In the genomic region with DNA sequence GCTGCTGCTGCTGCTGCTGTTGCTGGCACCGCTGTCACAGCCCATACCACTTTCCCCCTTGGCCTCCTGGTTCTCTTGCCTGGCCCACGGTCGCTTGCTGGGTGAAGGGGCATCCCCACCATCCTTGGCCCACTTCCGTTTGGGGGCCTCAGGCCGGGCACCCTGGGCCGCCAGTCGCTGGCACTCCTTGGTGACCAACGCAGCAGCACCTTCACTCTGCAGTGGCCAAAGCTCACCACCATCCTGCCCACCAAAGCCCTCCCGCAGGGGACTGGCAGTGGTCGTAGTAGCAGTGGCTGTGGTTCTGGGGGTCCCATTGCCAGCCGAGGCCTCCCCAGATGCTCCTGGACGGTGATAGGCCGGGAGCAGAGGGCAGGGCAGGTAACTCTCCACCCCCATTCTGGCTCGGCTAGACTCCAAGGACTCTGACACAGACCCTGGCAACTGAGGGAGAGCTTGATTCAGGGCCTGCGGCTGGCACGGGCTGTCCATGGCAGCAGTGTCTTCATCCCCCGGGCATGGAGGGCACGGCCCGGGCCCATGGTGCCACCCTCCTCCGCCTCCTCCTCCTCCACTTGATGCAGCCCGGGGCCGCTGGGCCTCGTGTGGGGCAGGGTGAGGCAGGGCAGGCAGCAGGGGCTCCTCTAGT, we compare ENCODE assay signal across 10 mouse cellular contexts. TPM values are rescaled to one million over a fixed set of nuclear protein-coding genes. Genes with fewer than 3 reads are reported as not detected.
DNase-seq lines count a peak whose midpoint lies in the region; ATAC-seq lines count a peak whose summit lies in the region.
"Had no signal": no experiment of that assay in that cellular context is flagged by ENCODE, and none has a peak within 500 bp of the region (broad histone marks: within the 10 kb centered on the region; RNA-seq: fewer than 3 reads in every experiment).

No protein-coding gene starts in this region.

- 71% methylated on average over 20 of the region's 23 CpGs for WGBS in heart, embryonic 12.5 days
- 67% methylated on average over 23 of the region's 23 CpGs for WGBS in embryonic facial prominence, embryonic 13.5 days
- WGBS in intestine, embryonic 14.5 days = 73% methylated on average over 22 of the region's 23 CpGs
- WGBS in liver, embryonic 16.5 days (ENCODE audit: insufficient replicate concordance) = 75% methylated on average over 23 of the region's 23 CpGs

- peak overlapping the region; percentile 90 for H3K9ac ChIP-seq in heart, embryonic 12.5 days
- peak overlapping the region; percentile 87 for H3K9ac ChIP-seq in embryonic facial prominence, embryonic 13.5 days
- peak overlapping the region; percentile 87 for H3K9ac ChIP-seq in intestine, embryonic 14.5 days (ENCODE audit: low read length)
- H3K9ac ChIP-seq in liver, embryonic 16.5 days (ENCODE audit: low read depth, low read length) = peak overlapping the region; percentile 87

- no peak for DNase-seq in heart, postnatal 4 days
- DNase-seq in adrenal gland, adult (ENCODE audit: inconsistent age in 2 of 2, low spot score in 1 of 2) = peak; percentile 90 to 95
- no peak for DNase-seq in intestine, embryonic 14.5 days (ENCODE audit: low spot score)
- DNase-seq in urinary bladder, adult 18-20 months (ENCODE audit: low spot score in 2 of 2) = no peak
- DNase-seq in left cerebral cortex, postnatal 36 days (ENCODE audit: low spot score in 2 of 2) = no peak

- H3K4me3 ChIP-seq in heart, embryonic 12.5 days = peak overlapping the region; percentile 87
- peak overlapping the region; percentile 74 for H3K4me3 ChIP-seq in embryonic facial prominence, embryonic 13.5 days
- peak overlapping the region; percentile 72 for H3K4me3 ChIP-seq in intestine, embryonic 14.5 days (ENCODE audit: low read depth, low read length)
- peak overlapping the region; percentile 77 for H3K4me3 ChIP-seq in liver, embryonic 16.5 days (ENCODE audit: low read depth, low read length)

- no peak overlapping the region for H3K27ac ChIP-seq in heart, embryonic 12.5 days (ENCODE audit: poor library complexity, severe bottlenecking)
- H3K27ac ChIP-seq in embryonic facial prominence, embryonic 13.5 days = no peak overlapping the region
- H3K27ac ChIP-seq in intestine, embryonic 14.5 days (ENCODE audit: low read depth) = no peak overlapping the region
- no peak overlapping the region; the same call in 1 of the 2 replicates for H3K27ac ChIP-seq in liver, embryonic 16.5 days (ENCODE audit: low read length)

- H3K9me3 ChIP-seq in heart, embryonic 12.5 days (replicated peaks) = no peaks in the 10 kb centered on the region
- no peaks in the 10 kb centered on the region for H3K9me3 ChIP-seq in embryonic facial prominence, embryonic 13.5 days
- no peaks in the 10 kb centered on the region for H3K9me3 ChIP-seq in intestine, embryonic 14.5 days (ENCODE audit: control insufficient read depth, low read length)
- no peaks in the 10 kb centered on the region for H3K9me3 ChIP-seq in liver, embryonic 16.5 days (replicated peaks; ENCODE audit: control insufficient read depth, low read length)

- peaks cover 63% of the 10 kb centered on the region for H3K4me1 ChIP-seq in heart, embryonic 12.5 days (replicated peaks)
- H3K4me1 ChIP-seq in embryonic facial prominence, embryonic 13.5 days = peaks cover 61% of the 10 kb centered on the region
- peaks cover 39% of the 10 kb centered on the region for H3K4me1 ChIP-seq in intestine, embryonic 14.5 days (replicated peaks; ENCODE audit: control insufficient read depth, insufficient read depth, low read length)
- peaks cover 60% of the 10 kb centered on the region for H3K4me1 ChIP-seq in liver, embryonic 16.5 days (ENCODE audit: control insufficient read depth, low read depth, low read length)

- peak overlapping the region; percentile 84 for H3K4me2 ChIP-seq in heart, embryonic 12.5 days
- peak overlapping the region; percentile 80 for H3K4me2 ChIP-seq in embryonic facial prominence, embryonic 13.5 days
- peak overlapping the region; percentile 89 for H3K4me2 ChIP-seq in intestine, embryonic 14.5 days (ENCODE audit: low read length)
- peak overlapping the region; percentile 87 for H3K4me2 ChIP-seq in liver, embryonic 16.5 days (ENCODE audit: low read depth, low read length)

- intact Hi-C loops in left cerebral cortex, postnatal 36 days (cut with DNase I) = loop anchor here (5.0 kb wide), 1 partner anchor 67 kb away; the partner anchor contains the start of gene Coq8b

- no peak for ATAC-seq in heart, embryonic 12.5 days (ENCODE audit: insufficient number of reproducible peaks, low FRiP score)
- ATAC-seq in embryonic facial prominence, embryonic 13.5 days (ENCODE audit: insufficient number of reproducible peaks, insufficient read depth, low FRiP score, low TSS enrichment, low read depth) = no peak
- ATAC-seq in intestine, embryonic 14.5 days (replicated peaks; ENCODE audit: low FRiP score, low TSS enrichment, low read depth) = no peak
- no peak for ATAC-seq in liver, embryonic 16.5 days (ENCODE audit: low read depth)

- H3K27me3 ChIP-seq in heart, embryonic 12.5 days (replicated peaks) = no peaks in the 10 kb centered on the region
- no peaks in the 10 kb centered on the region for H3K27me3 ChIP-seq in embryonic facial prominence, embryonic 13.5 days
- H3K27me3 ChIP-seq in intestine, embryonic 14.5 days (replicated peaks; ENCODE audit: control insufficient read depth, insufficient read depth, low read length) = no peaks in the 10 kb centered on the region
- H3K27me3 ChIP-seq in liver, embryonic 16.5 days (ENCODE audit: control insufficient read depth, insufficient read depth, low read depth, low read length) = no peaks in the 10 kb centered on the region
- H3K27me3 ChIP-seq: Patski had no signal

- peaks cover 49% of the 10 kb centered on the region for H3K36me3 ChIP-seq in heart, embryonic 12.5 days
- peaks cover 45% of the 10 kb centered on the region for H3K36me3 ChIP-seq in embryonic facial prominence, embryonic 13.5 days
- H3K36me3 ChIP-seq in intestine, embryonic 14.5 days (ENCODE audit: control insufficient read depth, insufficient read depth, low read length) = peaks cover 36% of the 10 kb centered on the region
- H3K36me3 ChIP-seq in liver, embryonic 16.5 days (ENCODE audit: control insufficient read depth, insufficient read depth) = no peaks in the 10 kb centered on the region

RNA-seq across cellular contexts. Expression of gene Egln2, which starts 1.5 kb away (rescaled TPM):
- polyA plus RNA-seq in heart, embryonic 12.5 days (2016; fragmentation: Nextera tagmentation; extraction: Ambion mirVana) = 56.5 and 57.4 TPM in 2 replicates
- 10 to 100 TPM; 57.0 to 59.0 TPM for total RNA-seq in heart, postnatal 4 days (2021)
- polyA plus RNA-seq in embryonic facial prominence, embryonic 13.5 days (2015; fragmentation: Nextera tagmentation; extraction: Ambion mirVana) = 69.2 and 77.7 TPM in 2 replicates
- polyA plus RNA-seq in intestine, embryonic 14.5 days (2014; fragmentation: Nextera tagmentation; extraction: Ambion mirVana) = 39.3 and 43.1 TPM in 2 replicates
- polyA plus RNA-seq in liver, embryonic 16.5 days (2015; fragmentation: Nextera tagmentation; extraction: Ambion mirVana) = 26.4 and 28.2 TPM in 2 replicates
- total RNA-seq in left cerebral cortex, postnatal 36 days (2021) = 10 to 100 TPM; 95.1 to 98.7 TPM

RNA-seq across cellular contexts. Expression of gene Cyp2t4, which starts 11.6 kb away (rescaled TPM):
- not detected in 2 replicates for polyA plus RNA-seq in heart, embryonic 12.5 days (2016; fragmentation: Nextera tagmentation; extraction: Ambion mirVana)
- total RNA-seq in heart, postnatal 4 days (2021) = not detected
- 0.25 and 0.32 TPM in 2 replicates for polyA plus RNA-seq in embryonic facial prominence, embryonic 13.5 days (2015; fragmentation: Nextera tagmentation; extraction: Ambion mirVana)
- polyA plus RNA-seq in intestine, embryonic 14.5 days (2014; fragmentation: Nextera tagmentation; extraction: Ambion mirVana) = 0.12 TPM in 2 replicates
- not detected in 2 replicates for polyA plus RNA-seq in liver, embryonic 16.5 days (2015; fragmentation: Nextera tagmentation; extraction: Ambion mirVana)
- total RNA-seq in left cerebral cortex, postnatal 36 days (2021) = not detected
- total RNA-seq: left cerebral cortex, adult 8-10 months had no signal

RNA-seq across cellular contexts. Expression of gene Rab4b, which starts 13.6 kb away (rescaled TPM):
- 51.2 and 53.5 TPM in 2 replicates for polyA plus RNA-seq in heart, embryonic 12.5 days (2016; fragmentation: Nextera tagmentation; extraction: Ambion mirVana)
- 10 to 100 TPM; 24.7 to 27.8 TPM for total RNA-seq in heart, postnatal 4 days (2021)
- polyA plus RNA-seq in embryonic facial prominence, embryonic 13.5 days (2015; fragmentation: Nextera tagmentation; extraction: Ambion mirVana) = 72.2 and 74.2 TPM in 2 replicates
- 59.8 and 60.8 TPM in 2 replicates for polyA plus RNA-seq in intestine, embryonic 14.5 days (2014; fragmentation: Nextera tagmentation; extraction: Ambion mirVana)
- polyA plus RNA-seq in liver, embryonic 16.5 days (2015; fragmentation: Nextera tagmentation; extraction: Ambion mirVana) = 21.2 and 22.3 TPM in 2 replicates
- 10 to 100 TPM; 91.5 to 96.5 TPM for total RNA-seq in left cerebral cortex, postnatal 36 days (2021)

RNA-seq across cellular contexts. Expression of gene Gm21983, which starts 15.8 kb away (rescaled TPM):
- 0.34 and 0.64 TPM in 2 replicates for polyA plus RNA-seq in heart, embryonic 12.5 days (2016; fragmentation: Nextera tagmentation; extraction: Ambion mirVana)
- not detected for total RNA-seq in heart, postnatal 4 days (2021)
- polyA plus RNA-seq in embryonic facial prominence, embryonic 13.5 days (2015; fragmentation: Nextera tagmentation; extraction: Ambion mirVana) = 2.2 and 5.2 TPM in 2 replicates
- polyA plus RNA-seq in intestine, embryonic 14.5 days (2014; fragmentation: Nextera tagmentation; extraction: Ambion mirVana) = 0.52 TPM in 1 of 2 replicates, not detected in the other
- polyA plus RNA-seq in liver, embryonic 16.5 days (2015; fragmentation: Nextera tagmentation; extraction: Ambion mirVana) = not detected in 2 replicates
- not detected for total RNA-seq in left cerebral cortex, postnatal 36 days (2021)
- total RNA-seq: left cerebral cortex, adult 8-10 months had no signal
- polyA plus RNA-seq: Patski had no signal

RNA-seq across cellular contexts. Expression of gene Mia, which starts 15.8 kb away (rescaled TPM):
- 0.92 TPM in 1 of 2 replicates, not detected in the other for polyA plus RNA-seq in heart, embryonic 12.5 days (2016; fragmentation: Nextera tagmentation; extraction: Ambion mirVana)
- not detected for total RNA-seq in heart, postnatal 4 days (2021)
- polyA plus RNA-seq in embryonic facial prominence, embryonic 13.5 days (2015; fragmentation: Nextera tagmentation; extraction: Ambion mirVana) = 60.5 and 96.6 TPM in 2 replicates
- 0.34 and 11.1 TPM in 2 replicates for polyA plus RNA-seq in intestine, embryonic 14.5 days (2014; fragmentation: Nextera tagmentation; extraction: Ambion mirVana)
- 0.74 and 0.76 TPM in 2 replicates for polyA plus RNA-seq in liver, embryonic 16.5 days (2015; fragmentation: Nextera tagmentation; extraction: Ambion mirVana)
- 1 to 10 TPM; 1.2 to 1.9 TPM for total RNA-seq in left cerebral cortex, postnatal 36 days (2021)
- polyA plus RNA-seq: Patski had no signal

Comparison
In these comparisons a context has a peak if more than half of its experiments do, and no peak if none do; other contexts are left out.
1. DNase-seq: peak in adrenal gland, adult (2 of 2); none in heart, postnatal 4 days (single experiment), intestine, embryonic 14.5 days (single experiment), urinary bladder, adult 18-20 months (0 of 2) and left cerebral cortex, postnatal 36 days (0 of 2).
2. Peak in every context shown above with its lines, with median percentiles within 50 percentile points of each other: H3K4me2 ChIP-seq, H3K4me3 ChIP-seq and H3K9ac ChIP-seq.